Mouse (Mus musculus) left cerebral cortex, adult 9 months (tissue): ENCODE measurements around the gene Gm38100.

Experiments
- DNase-seq, 2 experiments: peaks; one replicate each; pipeline ENCODE4 v3.0.0; 2022; ENCODE audit warnings: low spot score in 2 of 2

Gm38100 gene

DNA sequence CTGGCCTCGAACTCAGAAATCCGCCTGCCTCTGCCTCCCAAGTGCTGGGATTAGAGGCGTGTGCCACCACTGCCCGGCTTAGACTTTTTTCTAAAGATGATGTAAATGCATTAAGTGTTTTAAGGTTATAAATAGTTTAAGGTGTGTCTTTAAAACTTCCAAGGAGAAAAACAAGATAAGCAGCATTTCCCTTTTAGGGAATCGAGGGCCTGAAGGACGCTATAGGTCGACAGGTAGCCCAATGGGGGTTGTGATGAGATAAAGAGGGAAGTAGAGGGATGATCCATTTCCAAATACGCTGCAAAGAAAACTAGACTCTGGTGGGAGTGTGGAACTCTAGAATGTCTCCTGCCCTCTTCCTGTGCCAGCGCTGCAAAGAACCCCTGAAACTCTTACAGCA lies at the start of gene Gm38100:
Gm38100 (plus strand) TSS at position 301 of the 400 bp plus-strand sequence.
- no peak for DNase-seq

GRCm38 (mm10) chr1:175870716-175871115 lies 49.4 kb upstream of the Gm38100 start:
- peak in 1 of 2 experiments; percentile 8 for DNase-seq

DNA sequence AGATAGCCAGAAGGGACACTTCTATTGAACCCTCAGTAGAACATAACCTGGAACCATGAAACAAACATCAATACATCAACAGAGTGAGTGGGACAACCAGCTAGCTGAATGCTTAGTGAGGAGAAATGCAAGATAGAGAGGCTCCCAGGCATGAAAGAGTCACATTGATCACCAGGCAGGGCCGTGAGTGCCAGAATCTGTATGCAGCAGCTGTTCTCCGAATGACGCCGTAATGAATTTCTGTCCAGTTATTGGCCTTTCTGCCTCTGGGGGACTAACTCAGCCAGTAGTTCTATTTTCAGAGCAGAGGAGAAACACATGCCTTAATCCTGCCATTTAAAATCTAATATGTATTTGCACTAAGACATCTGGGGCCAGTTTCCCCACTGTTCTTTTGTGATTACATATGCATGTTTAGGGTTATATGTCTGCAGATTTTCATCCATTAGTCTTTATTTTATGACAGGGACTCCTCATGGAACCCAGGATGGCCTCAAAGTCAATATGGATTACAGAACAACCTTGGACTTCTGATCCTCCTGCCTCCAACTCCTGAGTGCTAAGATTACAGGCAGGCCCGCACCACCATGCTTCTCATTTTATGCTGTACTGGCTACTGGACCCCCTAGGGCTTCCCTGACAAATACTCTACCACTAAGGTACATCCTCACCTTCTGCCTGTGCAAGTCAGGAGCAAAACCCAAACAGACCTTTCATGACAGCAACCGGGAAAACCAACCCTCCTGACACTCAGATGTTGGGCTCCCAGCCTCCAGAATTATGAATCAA lies 47.9 kb upstream of the Gm38100 start:
- DNase-seq, result no peak

- peak; percentile 59 to 84 for DNase-seq
These were observed 39.5 kb upstream of the Gm38100 start, which contains the start of gene Exo1 for GRCm38 (mm10) chr1:175880453-175881296. Gene Exo1, plus strand, starts transcription at chr1:175880581.

- no peak for DNase-seq
These were observed 36.7 kb upstream of the Gm38100 start for GRCm38 (mm10) chr1:175883398-175883797.

GRCm38 (mm10) chr1:175893263-175893662 lies 26.9 kb upstream of the Gm38100 start:
- no peak for DNase-seq

- DNase-seq, result no peak
These were observed 26.4 kb upstream of the Gm38100 start for GRCm38 (mm10) chr1:175893726-175894125.

GRCm38 (mm10) chr1:175911207-175911606 lies 8.9 kb upstream of the Gm38100 start:
- DNase-seq, result no peak

DNA sequence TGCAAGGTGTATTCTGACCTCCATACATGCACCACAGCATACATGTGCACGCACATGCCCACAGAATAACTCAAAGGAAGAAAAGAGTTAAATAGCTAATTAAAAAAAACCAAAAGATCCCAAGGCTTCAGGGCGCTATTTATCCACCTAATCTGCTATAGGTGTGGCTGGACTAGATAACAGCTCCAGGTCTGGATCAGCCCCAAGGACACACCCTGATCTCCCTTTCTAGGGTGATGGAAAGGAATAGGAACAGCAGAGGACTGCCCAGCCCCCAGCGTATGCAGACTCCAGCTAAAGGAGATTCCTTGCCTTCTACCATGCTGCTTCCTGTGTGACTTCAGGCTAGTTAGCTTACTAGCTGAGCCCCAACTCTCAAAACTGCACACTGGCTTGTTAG lies 8.1 kb upstream of the Gm38100 start:
- DNase-seq, result no peak

GRCm38 (mm10) chr1:175913728-175914303 lies 6.3 kb upstream of the Gm38100 start:
- DNase-seq, result no peak

- no peak for DNase-seq
These were observed 962 bp downstream of the Gm38100 start for GRCm38 (mm10) chr1:175921091-175921490.

- peak in 1 of 2 experiments; percentile 86 for DNase-seq
These were observed 4.0 kb downstream of the Gm38100 start for GRCm38 (mm10) chr1:175923848-175924787.

DNA sequence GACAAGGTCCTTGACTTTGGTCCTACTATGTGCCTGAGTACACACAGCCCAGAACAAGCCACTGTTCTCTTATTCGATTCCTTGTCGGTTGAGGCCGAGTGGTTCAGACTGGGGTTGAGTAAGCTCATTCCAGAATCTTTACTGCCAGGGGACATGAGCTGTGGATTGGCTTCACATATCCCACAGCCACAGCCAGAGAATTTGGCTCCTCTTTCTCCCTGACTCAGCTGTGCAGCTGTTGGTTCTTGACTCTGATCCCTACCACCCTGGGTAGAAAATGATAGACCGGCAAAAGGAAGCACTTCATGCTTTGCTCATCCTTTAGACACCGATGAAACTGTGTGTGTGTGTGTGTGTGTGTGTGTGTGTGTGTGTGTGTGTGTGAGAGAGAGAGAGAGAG lies 11.3 kb downstream of the Gm38100 start:
- DNase-seq, result no peak

- peak; percentile 28 to 84 for DNase-seq
These were observed 16.2 kb downstream of the Gm38100 start for GRCm38 (mm10) chr1:175936282-175936737.

- DNase-seq, result no peak
These were observed 18.6 kb downstream of the Gm38100 start for GRCm38 (mm10) chr1:175938731-175939130.

DNA sequence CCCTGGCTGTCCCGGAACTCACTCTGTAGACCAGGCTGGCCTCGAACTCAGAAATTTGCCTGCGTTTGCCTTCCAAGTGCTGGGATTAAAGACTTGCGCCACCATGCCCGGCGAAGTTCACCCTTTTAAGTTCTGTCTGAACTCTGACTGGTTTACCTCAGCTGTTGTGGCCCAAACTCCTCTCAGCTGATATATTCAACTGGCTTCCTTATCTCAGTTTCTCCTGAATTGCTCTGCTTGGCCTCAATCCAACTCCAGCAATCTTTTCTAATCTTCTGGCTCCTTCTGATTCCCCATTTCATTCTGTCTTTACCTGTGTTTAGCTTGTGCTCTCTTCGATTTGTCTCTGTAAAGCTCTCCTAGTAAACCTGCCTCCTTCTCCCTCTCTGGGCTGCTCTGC lies 23.0 kb downstream of the Gm38100 start:
- DNase-seq, result no peak

- no peak for DNase-seq
These were observed 26.7 kb downstream of the Gm38100 start for GRCm38 (mm10) chr1:175946718-175947315.

DNA sequence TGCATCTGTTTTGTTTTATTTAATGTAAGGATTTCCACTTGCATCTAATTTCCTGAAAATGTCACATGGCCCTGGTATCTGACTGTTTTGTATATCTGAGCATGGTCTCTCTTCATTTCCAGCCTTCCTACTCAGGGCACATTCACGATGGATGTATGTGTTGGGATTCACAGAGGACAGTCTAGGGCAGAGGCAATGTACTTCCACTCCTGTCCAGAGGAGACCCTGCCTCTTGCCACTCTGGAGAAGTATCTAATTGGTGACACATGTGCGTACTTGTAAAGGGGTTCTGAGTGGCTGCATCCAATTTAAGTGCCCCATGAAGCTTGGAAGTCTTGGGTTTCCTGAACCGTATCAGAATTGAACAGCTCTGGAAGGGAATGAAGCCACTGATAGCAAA lies 30.3 kb downstream of the Gm38100 start:
- no peak for DNase-seq

DNA sequence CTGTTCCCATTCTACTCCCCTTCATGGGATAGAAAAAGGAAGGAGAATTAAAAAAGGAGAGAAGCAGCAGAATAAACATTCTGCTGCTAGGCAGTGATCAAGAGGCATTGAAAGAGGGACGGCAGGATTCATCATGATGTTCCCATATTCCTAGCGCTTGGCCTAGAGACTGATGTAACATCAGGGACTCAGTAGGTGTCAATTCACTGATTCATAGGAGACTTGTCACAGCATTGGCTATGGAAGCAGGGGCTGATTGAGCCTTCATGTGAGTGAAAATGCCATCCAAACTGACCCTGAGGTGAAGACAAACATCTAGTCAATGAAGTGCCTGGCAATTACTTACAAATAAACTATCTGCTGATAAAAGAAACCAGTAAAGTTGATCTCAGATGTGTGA lies 30.7 kb downstream of the Gm38100 start:
- DNase-seq, result no peak

GRCm38 (mm10) chr1:175961786-175962185 lies 41.7 kb downstream of the Gm38100 start:
- no peak for DNase-seq
